ENCODE assay signal across 34 mouse cellular contexts in the genomic region with DNA sequence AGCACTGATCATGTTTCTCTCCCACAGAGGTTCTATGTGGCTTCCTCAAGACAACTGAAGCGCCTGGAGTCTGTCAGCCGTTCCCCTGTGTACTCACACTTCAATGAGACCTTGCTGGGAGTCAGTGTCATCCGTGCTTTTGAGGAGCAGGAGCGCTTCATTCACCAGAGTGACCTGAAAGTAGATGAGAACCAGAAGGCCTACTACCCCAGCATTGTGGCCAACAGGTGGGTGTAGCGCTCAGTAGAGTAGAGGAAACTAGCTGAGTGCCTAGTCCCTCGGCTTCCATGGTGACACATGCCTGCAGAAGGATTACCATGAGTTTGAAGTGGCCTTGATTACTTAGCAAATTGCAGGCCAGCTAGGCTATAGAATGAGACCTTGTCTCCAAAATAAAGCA.
"Had no signal": no experiment of that assay in that cellular context is flagged by ENCODE, and none has a peak within 500 bp of the region (broad histone marks: within the 10 kb centered on the region; RNA-seq: fewer than 3 reads in every experiment).

No protein-coding gene starts in this region.

- H3K27me3 ChIP-seq: heart, embryonic 12.5 days; heart, embryonic 13.5 days; heart, embryonic 15.5 days; hindbrain, embryonic 12.5 days; hindbrain, embryonic 13.5 days; hindbrain, embryonic 15.5 days; intestine, embryonic 15.5 days; kidney, embryonic 15.5 days had no signal

- H3K9me3 ChIP-seq: heart, embryonic 12.5 days; heart, embryonic 13.5 days; heart, embryonic 15.5 days; hindbrain, embryonic 10.5 days; hindbrain, embryonic 12.5 days; hindbrain, embryonic 13.5 days; hindbrain, embryonic 15.5 days; intestine, embryonic 15.5 days; kidney, embryonic 15.5 days had no signal

- H3K9ac ChIP-seq: heart, embryonic 12.5 days; heart, embryonic 13.5 days; heart, embryonic 15.5 days; hindbrain, embryonic 12.5 days; hindbrain, embryonic 13.5 days; hindbrain, embryonic 14.5 days; hindbrain, embryonic 15.5 days; intestine, embryonic 15.5 days; kidney, embryonic 15.5 days had no signal

- ATAC-seq: hindbrain, embryonic 16.5 days; hindbrain, postnatal 0 days; inflammation-experienced regulatory T-cells, adult 6 months; intestine, embryonic 15.5 days; intestine, embryonic 16.5 days; intestine, postnatal 0 days had no signal

- H3K4me3 ChIP-seq: heart, embryonic 12.5 days; heart, embryonic 13.5 days; heart, embryonic 15.5 days; hindbrain, embryonic 10.5 days; hindbrain, embryonic 12.5 days; hindbrain, embryonic 13.5 days; hindbrain, embryonic 15.5 days; intestine, embryonic 15.5 days; kidney, embryonic 15.5 days; layer of hippocampus, adult 2 months; left cerebral cortex, adult 2 months had no signal

- H3K4me2 ChIP-seq: heart, embryonic 12.5 days; heart, embryonic 13.5 days; heart, embryonic 15.5 days; hindbrain, embryonic 12.5 days; hindbrain, embryonic 13.5 days; hindbrain, embryonic 14.5 days; hindbrain, embryonic 15.5 days; intestine, embryonic 15.5 days; kidney, embryonic 15.5 days had no signal

- H3K27ac ChIP-seq: heart, embryonic 13.5 days; heart, embryonic 15.5 days; hindbrain, embryonic 10.5 days; hindbrain, embryonic 12.5 days; hindbrain, embryonic 13.5 days; hindbrain, embryonic 14.5 days; hindbrain, embryonic 15.5 days; hindbrain, postnatal 0 days; intestine, embryonic 15.5 days; kidney, embryonic 15.5 days; kidney, postnatal 0 days; layer of hippocampus, adult 2 months; left cerebral cortex, adult 2 months had no signal

- DNase-seq: heart, postnatal 10 days; heart, postnatal 14 days; heart, postnatal 36 days; heart, postnatal 4 days; kidney, adult 11 months; kidney, adult 18-20 months; kidney, adult 2 months; kidney, adult 8-10 months; kidney, adult 9 months; kidney, postnatal 10 days; kidney, postnatal 14 days; kidney, postnatal 25 days; kidney, postnatal 36 days; kidney, postnatal 4 days; layer of hippocampus, adult 9-11 months; layer of hippocampus, postnatal 36 days had no signal

- H3K4me1 ChIP-seq: heart, embryonic 12.5 days; heart, embryonic 13.5 days; heart, embryonic 15.5 days; hindbrain, embryonic 10.5 days; hindbrain, embryonic 12.5 days; hindbrain, embryonic 13.5 days; hindbrain, embryonic 15.5 days; intestine, embryonic 15.5 days; kidney, embryonic 15.5 days had no signal

- H3K36me3 ChIP-seq: heart, embryonic 12.5 days; heart, embryonic 15.5 days had no signal
